Mouse (Mus musculus) stomach, postnatal 0 days (tissue): ENCODE results near the gene Lrp6.

Experiments
- CTCF ChIP-seq: IDR thresholded peaks from 2 replicates; pipeline ENCODE4 v1.5.1; 2016; ENCODE audit warnings: antibody characterized with exemption, low read depth, mild to moderate bottlenecking, moderate library complexity
- EP300 ChIP-seq: optimal IDR thresholded peaks from 2 replicates; pipeline ENCODE3; 2016; ENCODE audit warnings: antibody characterized with exemption

- TF ChIP-seq CTCF = no peak
- TF ChIP-seq EP300 = no peak
Measured at GRCm38 (mm10) chr6:134421921-134422320, 144.8 kb downstream of the Lrp6 start.
